Mouse (Mus musculus): ENCODE measurements around the gene Skap2. TPM values are rescaled to one million over a fixed set of nuclear protein-coding genes. Genes with fewer than 3 reads are reported as not detected.

Gene Skap2
- polyA plus RNA-seq, 1 experiment from 2014 or later = 33.8 TPM

DNA sequence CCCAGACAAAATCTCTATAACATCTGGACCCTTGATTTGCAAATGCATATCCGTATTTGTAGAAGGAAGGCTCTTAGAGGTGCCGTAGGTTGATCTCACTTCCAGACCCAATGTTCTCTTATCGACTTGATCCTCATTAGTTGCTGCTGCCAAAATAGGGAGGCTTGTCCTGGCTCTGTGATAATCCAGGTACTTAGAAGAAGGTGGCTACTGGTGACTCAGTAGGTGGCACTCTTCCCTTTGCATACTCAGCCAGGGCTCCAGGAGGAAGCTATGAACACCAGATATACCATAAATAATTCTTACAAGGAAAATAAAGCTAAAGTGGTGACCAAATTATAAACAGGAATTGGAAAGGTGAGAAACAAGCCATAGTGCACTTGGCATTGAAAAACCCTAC is 3.6 kb downstream of the Skap2 start:
- ATAC-seq (ENCODE audit: low FRiP score, low TSS enrichment) = no peak
- Histone ChIP-seq H3K27ac (ENCODE audit: low read depth, low read length) (no peak overlapping the region), H3K27me3 (ENCODE audit: control insufficient read depth, insufficient read depth, low read length) (no peaks in the 10 kb centered on the region; the same call in none of the 2 replicates), H3K4me3 (ENCODE audit: low read length) (no peak overlapping the region), H3K4me2 (replicated peaks; ENCODE audit: low read depth, low read length) (no peak overlapping the region), H3K9me3 (ENCODE audit: control insufficient read depth, low read length) (no peaks in the 10 kb centered on the region), H3K4me1 (ENCODE audit: control insufficient read depth, insufficient read depth, low read length) (peaks cover 19% of the 10 kb centered on the region), H3K36me3 (ENCODE audit: control insufficient read depth, insufficient read depth, low read length) (no peaks in the 10 kb centered on the region), H3K9ac (ENCODE audit: low read depth, low read length) (no peak overlapping the region)
- WGBS = 44% methylated on average over 3 of the region's 3 CpGs

DNA sequence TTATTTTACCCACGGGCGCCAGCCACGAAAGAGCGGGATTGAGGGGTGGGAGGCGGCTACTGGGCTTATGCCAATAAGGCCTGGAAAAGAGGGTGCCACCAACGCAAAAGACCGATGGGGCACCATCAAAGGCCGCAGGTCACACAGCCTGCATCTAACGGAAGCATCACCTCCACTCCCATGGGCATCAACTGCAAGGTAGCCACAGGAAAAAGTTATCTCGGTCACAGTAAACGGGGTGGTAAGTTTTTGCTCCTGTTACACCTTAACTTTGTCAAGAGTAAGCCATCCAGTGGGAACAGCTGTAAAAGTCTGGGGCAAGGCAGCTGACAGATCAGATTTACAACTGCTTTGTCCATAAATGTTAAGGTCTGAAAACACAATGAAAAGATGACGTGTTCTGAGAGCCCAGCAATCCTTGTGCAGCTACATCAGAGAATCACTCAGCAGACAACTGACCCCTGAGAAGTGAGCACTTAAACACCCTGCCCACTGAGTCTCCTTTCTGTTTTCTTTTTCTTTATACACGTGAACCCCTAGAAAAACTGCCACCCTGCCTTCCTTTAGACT is 5.6 kb downstream of the Skap2 start:
- Histone ChIP-seq H3K4me1 (ENCODE audit: control insufficient read depth, insufficient read depth, low read length) (peaks cover 19% of the 10 kb centered on the region), H3K4me3 (ENCODE audit: low read length) (peak overlapping the region; percentile 32; the same call in 1 of the 2 replicates), H3K36me3 (ENCODE audit: control insufficient read depth, insufficient read depth, low read length) (no peaks in the 10 kb centered on the region), H3K27me3 (ENCODE audit: control insufficient read depth, insufficient read depth, low read length) (no peaks in the 10 kb centered on the region; the same call in none of the 2 replicates), H3K9me3 (ENCODE audit: control insufficient read depth, low read length) (no peaks in the 10 kb centered on the region), H3K27ac (ENCODE audit: low read depth, low read length) (no peak overlapping the region; the same call in 1 of the 2 replicates), H3K4me2 (replicated peaks; ENCODE audit: low read depth, low read length) (peak overlapping the region; percentile 59), H3K9ac (ENCODE audit: low read depth, low read length) (peak overlapping the region; percentile 63; the same call in 1 of the 2 replicates)
- WGBS = 8% methylated on average over 13 of the region's 13 CpGs
- ATAC-seq (ENCODE audit: low FRiP score, low TSS enrichment) = peak; percentile 29

DNA sequence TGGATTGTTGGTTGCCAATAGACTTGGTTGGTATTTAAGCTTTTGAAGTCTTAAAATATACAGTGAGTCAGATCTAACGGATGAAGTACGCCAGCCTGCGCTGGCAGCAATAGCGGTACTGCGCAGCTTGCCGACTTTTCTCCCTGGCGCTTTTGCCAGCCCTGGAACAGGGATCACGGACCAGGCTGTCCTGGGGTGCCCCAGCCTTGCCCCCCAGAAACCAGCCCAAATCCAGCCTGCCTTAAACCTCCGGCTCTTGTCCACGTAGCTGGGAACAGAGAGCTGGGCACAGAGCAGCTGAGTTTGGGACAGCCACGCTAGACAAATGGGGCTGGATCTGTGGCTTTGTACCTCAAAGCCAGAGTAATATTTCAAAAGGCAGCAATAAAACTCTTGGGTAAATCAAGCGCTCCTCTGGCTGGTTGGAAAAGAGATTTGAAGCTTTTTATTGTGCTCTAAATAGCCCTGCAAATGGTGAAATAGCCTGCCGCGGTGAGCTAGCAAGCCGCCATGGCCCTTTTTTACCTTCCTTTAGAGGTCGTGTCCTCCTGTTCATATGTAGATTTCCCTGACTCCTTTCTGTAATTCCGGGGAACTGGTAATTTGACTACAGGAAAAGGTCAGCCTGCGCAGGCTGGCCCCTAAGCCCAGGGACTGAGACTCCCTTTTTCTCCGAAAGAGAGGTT is 6.2 kb downstream of the Skap2 start:
- no peaks in the 10 kb centered on the region for H3K9me3 ChIP-seq (ENCODE audit: control insufficient read depth, low read length)
- H3K4me1 ChIP-seq (ENCODE audit: control insufficient read depth, insufficient read depth, low read length) = peaks cover 19% of the 10 kb centered on the region
- peak overlapping the region; percentile 32 for H3K4me3 ChIP-seq (ENCODE audit: low read length)
- no peaks in the 10 kb centered on the region; the same call in none of the 2 replicates for H3K27me3 ChIP-seq (ENCODE audit: control insufficient read depth, insufficient read depth, low read length)
- peak overlapping the region; percentile 33 for H3K27ac ChIP-seq (ENCODE audit: low read depth, low read length)
- H3K4me2 ChIP-seq (replicated peaks; ENCODE audit: low read depth, low read length) = peak overlapping the region; percentile 59
- 0 out of 2 replicates have a peak, but pooled peaks have one; percentile 13 for ATAC-seq (ENCODE audit: low FRiP score, low TSS enrichment)
- peak overlapping the region; percentile 63 for H3K9ac ChIP-seq (ENCODE audit: low read depth, low read length)
- H3K36me3 ChIP-seq (ENCODE audit: control insufficient read depth, insufficient read depth, low read length) = no peaks in the 10 kb centered on the region
- WGBS = 5% methylated on average over 19 of the region's 19 CpGs

DNA sequence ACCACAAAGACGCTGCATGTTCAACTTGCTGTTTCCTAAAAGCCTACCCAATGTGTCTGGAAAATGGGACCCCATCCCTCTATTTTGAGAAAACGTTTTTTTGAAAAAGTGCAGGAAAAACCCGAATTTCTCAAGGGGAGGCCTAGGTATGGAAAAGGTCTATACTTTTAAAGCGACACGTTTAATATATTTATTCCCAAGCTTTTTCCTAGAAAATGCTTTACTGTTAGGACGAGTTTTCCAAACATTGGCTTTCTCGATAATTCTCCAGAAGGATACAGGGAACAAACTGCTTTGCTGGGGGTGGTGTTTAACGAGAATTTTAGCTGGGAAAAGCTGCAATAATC is 6.8 kb downstream of the Skap2 start:
- Histone ChIP-seq H3K27ac (ENCODE audit: low read depth, low read length) (no peak overlapping the region), H3K9ac (ENCODE audit: low read depth, low read length) (peak overlapping the region; percentile 63; the same call in 1 of the 2 replicates)

DNA sequence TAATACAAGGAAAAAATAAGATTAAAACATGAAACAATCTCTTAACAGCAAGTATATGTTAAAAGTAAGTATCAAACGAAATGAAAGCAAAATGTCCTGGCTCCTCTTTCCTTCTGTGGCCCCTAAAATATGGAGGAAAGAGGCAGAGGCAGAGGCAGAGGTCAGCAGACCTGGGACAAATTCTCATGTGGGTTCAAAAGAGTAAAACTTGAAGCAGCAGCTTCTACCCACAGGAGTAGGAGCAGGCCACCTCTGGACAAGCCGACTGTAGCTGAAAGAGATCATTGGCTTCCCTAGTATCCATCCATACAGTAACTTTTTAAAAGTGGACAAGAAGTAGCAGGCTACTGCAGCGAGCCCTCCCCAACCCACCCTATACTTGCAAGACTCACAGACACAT is 7.4 kb downstream of the Skap2 start:
- no peaks in the 10 kb centered on the region; the same call in none of the 2 replicates for H3K27me3 ChIP-seq (ENCODE audit: control insufficient read depth, insufficient read depth, low read length)

More for the DNA sequence above, 6.8 kb downstream of the Skap2 start:
- Histone ChIP-seq H3K4me1 (ENCODE audit: control insufficient read depth, insufficient read depth, low read length) (peaks cover 19% of the 10 kb centered on the region), H3K27me3 (ENCODE audit: control insufficient read depth, insufficient read depth, low read length) (no peaks in the 10 kb centered on the region; the same call in none of the 2 replicates), H3K4me3 (ENCODE audit: low read length) (peak overlapping the region; percentile 32; the same call in 1 of the 2 replicates), H3K9me3 (ENCODE audit: control insufficient read depth, low read length) (no peaks in the 10 kb centered on the region), H3K36me3 (ENCODE audit: control insufficient read depth, insufficient read depth, low read length) (no peaks in the 10 kb centered on the region), H3K4me2 (replicated peaks; ENCODE audit: low read depth, low read length) (peak overlapping the region; percentile 59)
- ATAC-seq (ENCODE audit: low FRiP score, low TSS enrichment) = no peak
- WGBS = 17% methylated on average over 8 of the region's 8 CpGs

DNA sequence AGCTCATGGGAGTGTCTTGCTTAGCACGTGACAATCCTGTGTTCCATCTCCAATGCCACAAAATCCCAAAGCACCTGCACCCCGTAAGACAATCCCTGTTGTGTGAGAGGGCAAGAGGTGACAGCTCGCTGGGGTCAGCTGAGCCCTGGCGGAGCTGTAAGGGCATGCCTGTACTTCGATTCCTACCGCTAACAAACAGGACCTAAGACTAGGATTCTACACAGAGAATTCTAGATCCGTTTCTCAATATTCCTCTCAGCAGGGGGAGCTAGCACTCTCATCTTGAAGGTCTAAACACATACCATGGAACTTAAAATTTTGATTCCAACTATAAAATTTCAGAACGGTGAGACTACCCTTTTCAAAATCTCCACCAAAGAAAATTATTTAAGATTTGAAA is 9.7 kb downstream of the Skap2 start:
- no peaks in the 10 kb centered on the region for H3K36me3 ChIP-seq (ENCODE audit: control insufficient read depth, insufficient read depth, low read length)
- H3K27ac ChIP-seq (ENCODE audit: low read depth, low read length) = no peak overlapping the region
- peak overlapping the region; percentile 22; the same call in 1 of the 2 replicates for H3K4me2 ChIP-seq (replicated peaks; ENCODE audit: low read depth, low read length)
- no peaks in the 10 kb centered on the region for H3K9me3 ChIP-seq (ENCODE audit: control insufficient read depth, low read length)
- H3K27me3 ChIP-seq (ENCODE audit: control insufficient read depth, insufficient read depth, low read length) = no peaks in the 10 kb centered on the region; the same call in none of the 2 replicates
- no peak for ATAC-seq (ENCODE audit: low FRiP score, low TSS enrichment)
- peaks cover 19% of the 10 kb centered on the region for H3K4me1 ChIP-seq (ENCODE audit: control insufficient read depth, insufficient read depth, low read length)
- 16% methylated on average over 8 of the region's 8 CpGs for WGBS
- H3K9ac ChIP-seq (ENCODE audit: low read depth, low read length) = no peak overlapping the region
- no peak overlapping the region for H3K4me3 ChIP-seq (ENCODE audit: low read length)

More for the DNA sequence above, 7.4 kb downstream of the Skap2 start:
- Histone ChIP-seq H3K4me2 (replicated peaks; ENCODE audit: low read depth, low read length) (peak overlapping the region; percentile 17), H3K36me3 (ENCODE audit: control insufficient read depth, insufficient read depth, low read length) (no peaks in the 10 kb centered on the region), H3K9ac (ENCODE audit: low read depth, low read length) (peak overlapping the region; percentile 23; the same call in 1 of the 2 replicates), H3K27ac (ENCODE audit: low read depth, low read length) (no peak overlapping the region), H3K4me3 (ENCODE audit: low read length) (no peak overlapping the region), H3K4me1 (ENCODE audit: control insufficient read depth, insufficient read depth, low read length) (peaks cover 19% of the 10 kb centered on the region), H3K9me3 (ENCODE audit: control insufficient read depth, low read length) (no peaks in the 10 kb centered on the region)
- 34% methylated on average over 3 of the region's 3 CpGs for WGBS
- ATAC-seq (ENCODE audit: low FRiP score, low TSS enrichment) = no peak

DNA sequence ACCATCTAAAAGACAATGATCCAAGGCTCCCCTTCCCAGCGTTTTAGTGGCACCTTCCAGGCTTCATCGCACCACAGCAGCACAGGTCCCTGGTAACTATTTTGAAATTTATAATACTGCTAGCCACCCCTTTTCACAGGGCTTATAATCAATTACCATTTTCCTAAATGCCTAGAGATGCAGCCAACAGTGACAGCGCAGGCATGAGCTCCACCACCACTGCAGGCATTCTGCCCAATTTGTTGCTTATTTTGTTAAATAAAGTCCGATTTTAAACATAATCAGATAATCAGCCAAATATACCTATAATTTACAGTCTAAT is 13.2 kb downstream of the Skap2 start:
- WGBS = 46% methylated on average over 4 of the region's 4 CpGs

DNA sequence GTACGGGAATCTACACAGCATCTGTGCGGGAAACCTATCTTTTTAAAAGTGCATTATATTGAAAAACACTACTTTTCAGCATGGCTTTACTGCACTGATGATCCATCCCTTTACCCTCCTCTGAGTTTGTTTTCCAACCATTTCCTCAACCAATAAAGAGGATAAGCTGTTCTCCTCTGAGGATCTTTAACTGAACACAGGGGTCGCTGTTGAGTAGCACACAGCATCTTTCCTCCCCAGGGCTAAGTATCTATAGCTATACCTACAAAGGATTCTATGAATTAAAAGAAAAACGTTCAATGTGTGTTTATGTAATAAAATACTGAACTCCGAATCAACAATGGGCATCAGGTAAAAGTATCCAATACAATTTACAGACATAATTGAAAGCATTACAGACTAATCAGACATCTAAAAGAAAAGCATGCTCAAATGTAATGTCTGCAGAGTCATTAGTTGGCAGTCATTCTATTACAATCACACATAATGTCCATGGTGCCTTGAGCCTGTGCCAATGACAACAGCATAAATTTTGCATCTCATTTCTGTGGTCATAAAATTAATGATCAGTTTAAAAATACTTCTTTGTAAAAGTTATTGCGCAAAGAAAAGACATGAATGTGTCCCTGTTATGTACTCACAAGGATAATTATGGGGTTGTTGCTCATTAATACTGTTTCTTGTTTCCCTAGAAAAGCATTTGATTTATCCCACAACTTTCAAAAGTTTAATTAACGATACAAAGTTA is 13.8 kb downstream of the Skap2 start:
- H3K4me1 ChIP-seq (ENCODE audit: control insufficient read depth, insufficient read depth, low read length) = no peaks in the 10 kb centered on the region; the same call in 1 of the 2 replicates
- no peak overlapping the region for H3K4me2 ChIP-seq (replicated peaks; ENCODE audit: low read depth, low read length)
- H3K9ac ChIP-seq (ENCODE audit: low read depth, low read length) = no peak overlapping the region
- peak; percentile 28; the same call in 1 of the 2 replicates for ATAC-seq (ENCODE audit: low FRiP score, low TSS enrichment)
- no peaks in the 10 kb centered on the region for H3K36me3 ChIP-seq (ENCODE audit: control insufficient read depth, insufficient read depth, low read length)
- WGBS = 35% methylated on average over 7 of the region's 7 CpGs
- no peaks in the 10 kb centered on the region for H3K9me3 ChIP-seq (ENCODE audit: control insufficient read depth, low read length)
- H3K27ac ChIP-seq (ENCODE audit: low read depth, low read length) = no peak overlapping the region
- H3K27me3 ChIP-seq (ENCODE audit: control insufficient read depth, insufficient read depth, low read length) = no peaks in the 10 kb centered on the region
- H3K4me3 ChIP-seq (ENCODE audit: low read length) = no peak overlapping the region

More for the DNA sequence above, 13.2 kb downstream of the Skap2 start:
- no peaks in the 10 kb centered on the region for H3K27me3 ChIP-seq (ENCODE audit: control insufficient read depth, insufficient read depth, low read length)
- no peaks in the 10 kb centered on the region for H3K36me3 ChIP-seq (ENCODE audit: control insufficient read depth, insufficient read depth, low read length)
- H3K27ac ChIP-seq (ENCODE audit: low read depth, low read length) = no peak overlapping the region
- no peak overlapping the region for H3K9ac ChIP-seq (ENCODE audit: low read depth, low read length)
- H3K4me3 ChIP-seq (ENCODE audit: low read length) = no peak overlapping the region
- no peaks in the 10 kb centered on the region; the same call in 1 of the 2 replicates for H3K4me1 ChIP-seq (ENCODE audit: control insufficient read depth, insufficient read depth, low read length)
- no peak overlapping the region for H3K4me2 ChIP-seq (replicated peaks; ENCODE audit: low read depth, low read length)
- H3K9me3 ChIP-seq (ENCODE audit: control insufficient read depth, low read length) = no peaks in the 10 kb centered on the region
- ATAC-seq (ENCODE audit: low FRiP score, low TSS enrichment) = no peak

All from kidney, embryonic 14.5 days (tissue).